Mouse (Mus musculus) left cerebral cortex, adult 11 months (tissue): Measurements from ENCODE around the gene Spag4.
A peak's percentile ranks its signal among the peaks of the same experiment; 100 is the strongest.
"Not testable (repeated sequence)": the region's sequence is repeated elsewhere in the genome, so short reads cannot be mapped to it uniquely, and the experiment has no call there.

Source experiments
- DNase-seq: peaks from one replicate; pipeline ENCODE4 v3.0.0; 2022; ENCODE audit warnings: low spot score

Spag4 gene

GRCm38 (mm10) chr2:156110627-156111357, 45.8 kb downstream of the Spag4 start:
- DNase-seq = peak; percentile 15

GRCm38 (mm10) chr2:156111358-156112079, 46.5 kb downstream of the Spag4 start, which contains the start of the genes Cpne1 and Rbm12:
TSS of gene Cpne1 (minus strand) at chr2:156111965.
TSS of gene Rbm12 (minus strand) at chr2:156111978.
- peak; percentile 74 for DNase-seq

GRCm38 (mm10) chr2:156112080-156112423, 47.1 kb downstream of the Spag4 start:
- DNase-seq = not testable (repeated sequence)

- no peak for DNase-seq
Measured at GRCm38 (mm10) chr2:156119566-156119965, 54.6 kb downstream of the Spag4 start.
